Mouse (Mus musculus) lung, adult 2 months (tissue): Measurements from ENCODE around the gene Kcnk16.

Source experiments
- CTCF ChIP-seq: fragments of 200-500 bp; IDR thresholded peaks from 2 replicates; pipeline ENCODE4 v1.5.1; 2011; ENCODE audit warnings: mild to moderate bottlenecking, low read length, control low read depth; ENCODE audit not compliant: insufficient read depth
- POLR2A ChIP-seq: fragments of 200-500 bp; IDR thresholded peaks from 2 replicates; pipeline ENCODE4 v1.6.1; 2011; ENCODE audit warnings: low read depth, mild to moderate bottlenecking, control low read depth, low read length, borderline replicate concordance; ENCODE audit errors: extremely low read depth

- no peak for TF ChIP-seq CTCF
- no peak for TF ChIP-seq POLR2A
Observed at GRCm38 (mm10) chr14:20315137-20315536, 46.1 kb upstream of the Kcnk16 start.
